Mouse (Mus musculus): ENCODE measurements around the gene Pxn.
"Not testable (repeated sequence)": the region's sequence is repeated elsewhere in the genome, so short reads cannot be mapped to it uniquely, and the experiment has no call there.

Pxn gene

GRCm38 (mm10) chr5:115553801-115554420 lies 47.4 kb downstream of the Pxn start:
- DNase-seq (ENCODE audit: low spot score): no peak

DNA sequence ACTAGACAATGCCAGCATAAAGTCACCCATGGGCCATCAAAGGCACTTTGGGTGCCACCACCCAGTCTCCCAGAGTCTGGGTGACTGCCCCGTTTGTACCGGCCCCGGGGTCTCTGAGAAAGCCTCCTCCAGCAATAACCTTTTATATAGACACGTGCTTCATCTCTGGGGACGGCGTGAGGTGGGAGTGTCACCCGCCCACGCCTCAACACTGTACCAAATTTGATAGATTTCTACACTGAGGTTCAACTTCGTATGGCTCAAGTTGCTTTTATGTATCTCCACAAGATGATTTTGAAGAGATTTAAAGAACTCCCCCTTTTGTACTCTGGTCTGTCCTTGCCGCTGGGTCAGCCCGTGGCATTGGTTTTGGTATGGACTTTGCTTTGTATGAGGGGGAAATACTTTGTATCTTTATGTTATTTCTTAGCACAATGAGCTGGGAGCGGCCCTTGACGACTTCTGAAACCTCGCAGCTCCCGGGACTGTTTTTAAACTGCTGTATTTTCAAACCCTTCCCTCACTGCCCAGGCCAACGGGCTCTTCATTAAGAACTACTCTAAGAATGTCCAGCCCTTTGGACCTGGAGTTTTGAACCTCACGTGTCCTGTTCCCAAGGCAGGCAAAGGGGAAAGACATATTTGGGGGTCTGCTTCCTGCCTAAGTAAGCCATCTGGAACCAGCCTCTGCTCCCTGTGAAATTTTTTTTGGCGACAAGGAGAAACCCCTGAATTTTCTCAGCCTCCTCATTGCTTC lies 48.2 kb downstream of the Pxn start:
- no peak for DNase-seq (ENCODE audit: low spot score)

- peak; percentile 79 for DNase-seq (ENCODE audit: low spot score)
These were observed 49.7 kb downstream of the Pxn start for GRCm38 (mm10) chr5:115556217-115556616.

- no peak for DNase-seq (ENCODE audit: low spot score)
These were observed 51.8 kb downstream of the Pxn start for GRCm38 (mm10) chr5:115558182-115558794.

DNA sequence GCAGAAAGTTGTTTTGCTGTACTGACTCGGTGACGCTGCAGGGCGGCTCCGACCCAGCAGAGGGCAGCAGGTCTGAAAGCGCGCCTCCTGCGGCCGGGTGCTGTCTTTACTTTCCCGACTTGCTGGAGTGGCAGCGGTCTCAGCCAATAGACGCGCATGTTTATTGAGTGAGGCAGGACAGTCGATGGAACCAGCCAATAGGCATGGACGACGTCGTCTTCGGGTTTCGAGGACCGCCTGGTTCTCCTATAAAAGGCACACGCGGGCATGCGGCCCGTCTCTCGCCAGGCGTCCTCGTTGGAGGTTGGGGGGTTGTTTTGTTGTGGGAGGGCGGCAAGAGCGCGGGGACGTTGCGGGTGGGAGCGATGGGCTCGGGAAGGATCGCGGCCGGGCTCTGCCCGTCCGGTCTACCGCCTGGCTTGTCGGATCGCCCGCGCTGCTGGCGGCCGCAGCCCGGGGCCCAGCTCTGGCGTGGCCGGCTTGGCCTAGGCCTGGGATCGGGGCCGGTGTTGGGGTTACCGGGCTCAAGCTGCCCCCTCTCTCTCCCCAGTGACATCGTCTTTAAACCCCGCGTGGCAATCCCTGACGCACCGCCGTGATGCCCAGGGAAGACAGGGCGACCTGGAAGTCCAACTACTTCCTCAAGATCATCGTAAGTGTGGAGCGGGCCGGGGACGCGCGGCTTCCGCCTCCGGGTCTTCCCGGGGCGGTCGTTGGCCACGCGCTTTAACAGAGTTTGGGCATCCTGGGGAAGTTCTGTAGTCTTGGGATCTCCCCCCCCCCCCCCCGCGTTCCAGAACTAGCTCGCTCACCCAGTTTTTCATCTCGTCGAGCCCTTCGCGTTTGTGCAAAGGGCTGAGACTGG lies 53.0 kb downstream of the Pxn start, which contains the start of gene Rplp0:
Gene Rplp0 (plus strand): TSS at position 231 of the 865 bp plus-strand sequence.
- DNase-seq (ENCODE audit: low spot score): peak; percentile 100

- no peak for DNase-seq (ENCODE audit: low spot score)
These were observed 53.9 kb downstream of the Pxn start for GRCm38 (mm10) chr5:115560336-115560905.

DNA sequence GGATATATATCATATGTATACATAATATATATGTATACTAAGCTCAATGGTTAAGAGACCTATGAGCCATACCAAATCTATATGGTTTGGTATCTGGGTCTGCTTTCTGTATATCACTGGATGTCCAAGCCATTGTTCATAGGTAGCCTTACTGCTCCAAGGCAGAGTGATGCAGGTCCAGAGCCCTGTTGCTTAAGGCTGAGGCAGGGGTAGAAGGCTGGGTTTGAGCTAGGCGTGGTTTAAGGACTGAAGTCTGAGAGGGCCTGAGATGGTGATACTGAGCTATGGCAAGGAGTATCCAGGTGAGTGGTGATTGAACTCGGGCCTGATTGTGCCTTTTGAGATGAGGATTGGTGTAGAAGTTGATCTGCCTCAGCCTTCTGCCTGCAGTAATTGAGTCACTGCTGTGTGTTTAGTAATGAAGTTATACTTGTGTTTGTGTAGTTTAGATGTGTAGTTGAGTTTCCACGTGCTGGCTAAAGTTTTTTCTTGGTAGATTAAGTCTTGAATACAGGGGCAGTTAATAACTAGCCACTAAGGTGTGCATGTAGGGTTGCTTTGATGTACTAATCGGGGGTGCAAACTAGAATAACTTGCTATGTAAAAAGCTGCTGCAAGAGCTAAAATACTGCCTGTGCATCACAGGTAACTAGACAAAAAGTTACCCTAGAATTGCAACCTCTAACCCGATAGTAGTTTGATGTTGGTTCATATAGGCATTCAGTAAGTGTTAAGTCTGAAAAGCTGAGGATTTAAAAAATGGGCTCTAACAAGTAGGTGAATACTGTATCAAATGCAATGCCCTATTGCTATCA lies 57.5 kb downstream of the Pxn start:
- DNase-seq (ENCODE audit: low spot score): no peak

DNA sequence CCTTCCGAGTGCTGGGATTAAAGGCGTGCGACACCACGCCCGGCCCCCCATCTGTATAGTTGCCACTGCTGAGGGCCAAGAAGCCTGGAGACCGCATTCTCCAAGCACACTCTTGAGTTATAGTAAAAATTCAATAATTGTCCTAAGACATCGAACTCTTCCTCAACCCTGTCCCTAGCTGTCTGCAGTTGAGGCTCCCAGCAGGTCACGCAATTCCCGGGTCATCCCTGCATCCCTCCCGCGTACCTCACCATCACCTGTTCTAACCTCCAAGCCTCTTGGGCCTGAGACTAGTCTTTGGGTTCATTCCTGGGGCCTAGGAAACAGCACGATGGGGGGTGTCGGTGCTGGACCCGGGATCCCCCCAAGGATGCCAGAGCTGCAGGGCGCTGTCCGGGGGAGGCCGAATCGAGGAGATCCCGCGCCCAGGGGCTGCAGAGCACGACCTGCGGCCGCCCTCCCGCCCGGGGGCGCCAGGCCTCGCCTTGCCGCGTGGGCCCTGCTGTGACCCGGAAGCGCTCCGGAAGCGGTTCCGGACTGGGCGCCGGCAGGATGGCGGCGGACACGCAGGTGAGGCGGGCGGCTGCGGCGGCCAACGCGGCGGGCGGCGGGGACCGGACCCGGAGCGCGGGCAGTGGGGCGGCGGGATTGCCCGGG lies 58.4 kb downstream of the Pxn start, which contains the start of gene Gcn1l1:
Gene Gcn1l1 (plus strand): TSS at position 518 of the 657 bp plus-strand sequence.
- peak; percentile 84 for DNase-seq (ENCODE audit: low spot score)

- DNase-seq (ENCODE audit: low spot score): no peak
These were observed 58.9 kb downstream of the Pxn start for GRCm38 (mm10) chr5:115565403-115565802.

- peak; percentile 72 for DNase-seq (ENCODE audit: low spot score)
These were observed 62.2 kb downstream of the Pxn start for GRCm38 (mm10) chr5:115568681-115569080.

- no peak for DNase-seq (ENCODE audit: low spot score)
These were observed 62.8 kb downstream of the Pxn start for GRCm38 (mm10) chr5:115569308-115569707.

GRCm38 (mm10) chr5:115569721-115570120 lies 63.2 kb downstream of the Pxn start:
- no peak for DNase-seq (ENCODE audit: low spot score)

DNA sequence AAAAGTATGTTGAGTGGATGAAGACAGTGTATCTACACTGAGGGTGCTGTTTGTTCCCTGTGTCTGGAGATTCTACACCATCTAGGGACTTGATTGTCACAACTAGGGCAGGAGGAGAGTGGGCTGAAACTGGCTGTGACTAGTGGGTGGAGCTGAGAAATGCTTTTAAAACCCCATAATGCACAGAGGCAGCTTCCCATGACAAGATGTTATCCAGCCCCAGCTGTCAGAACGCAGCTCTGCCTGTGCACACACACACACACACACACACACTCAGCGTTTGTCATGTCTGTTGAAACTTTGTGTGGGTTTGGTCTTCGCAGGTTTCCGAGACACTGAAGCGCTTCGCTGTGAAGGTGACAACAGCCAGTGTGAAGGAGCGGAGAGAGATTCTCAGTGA lies 64.6 kb downstream of the Pxn start:
- no peak for DNase-seq (ENCODE audit: low spot score)

DNA sequence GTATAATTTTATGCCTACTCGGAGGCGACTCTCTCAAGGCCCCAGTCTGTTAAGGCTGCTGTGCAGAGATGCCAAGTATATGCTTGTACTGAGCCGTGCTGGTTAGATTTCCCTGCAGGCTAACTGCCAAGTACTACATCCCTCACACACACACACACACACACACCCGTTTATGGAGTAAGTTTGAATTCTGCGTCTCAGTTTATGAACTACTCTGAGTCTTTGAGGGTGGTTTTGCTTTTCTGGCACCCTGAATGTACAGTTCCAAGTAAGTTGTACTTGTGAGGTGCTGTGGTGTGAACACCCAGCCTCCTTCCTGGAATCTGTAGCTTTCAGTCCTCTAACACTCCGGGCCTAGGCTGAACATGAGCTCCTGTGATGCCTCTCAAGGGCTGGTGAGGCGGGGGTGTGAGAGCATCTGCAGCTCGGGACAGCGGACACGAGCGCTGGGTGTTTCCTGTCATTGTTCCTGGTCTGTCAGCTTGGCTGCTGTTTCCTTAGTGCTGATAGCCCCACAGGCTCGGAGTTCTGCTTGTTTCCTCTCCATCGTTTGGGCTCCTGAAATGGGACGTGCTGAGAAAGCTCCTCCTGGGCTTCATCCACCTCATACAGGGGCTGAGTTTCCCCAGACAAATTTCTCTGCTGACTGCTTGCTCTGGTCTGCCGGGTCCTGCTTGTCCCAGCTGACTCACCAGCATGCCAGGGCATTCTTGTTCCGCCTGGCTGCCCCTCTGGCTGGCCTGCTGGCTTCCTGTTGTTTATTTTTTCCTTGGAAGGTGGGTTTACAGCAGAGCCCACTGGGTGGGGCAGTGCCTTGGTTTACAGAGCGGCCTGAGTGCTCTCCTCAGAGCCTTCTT lies 66.4 kb downstream of the Pxn start:
- DNase-seq (ENCODE audit: low spot score): peak; percentile 48

- no peak for DNase-seq (ENCODE audit: low spot score)
These were observed 68.5 kb downstream of the Pxn start for GRCm38 (mm10) chr5:115574992-115575391.

DNA sequence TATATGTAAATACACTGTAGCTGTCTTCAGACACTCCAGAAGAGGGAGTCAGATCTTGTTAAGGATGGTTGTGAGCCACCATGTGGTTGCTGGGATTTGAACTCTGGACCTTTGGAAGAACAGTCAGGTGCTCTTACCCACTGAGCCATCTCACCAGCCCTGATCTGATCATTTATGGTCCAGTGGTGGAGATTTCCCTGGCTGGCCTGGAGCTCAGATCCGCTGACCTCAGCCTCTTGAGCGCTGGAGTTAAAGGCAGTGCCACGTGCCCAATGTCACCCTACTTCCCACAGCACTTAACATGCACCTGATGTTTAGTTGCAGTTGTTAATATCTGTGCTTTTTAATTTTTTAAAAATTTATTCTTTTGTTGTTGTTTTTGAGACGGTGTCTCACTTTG lies 71.2 kb downstream of the Pxn start:
- DNase-seq (ENCODE audit: low spot score): not testable (repeated sequence)

DNA sequence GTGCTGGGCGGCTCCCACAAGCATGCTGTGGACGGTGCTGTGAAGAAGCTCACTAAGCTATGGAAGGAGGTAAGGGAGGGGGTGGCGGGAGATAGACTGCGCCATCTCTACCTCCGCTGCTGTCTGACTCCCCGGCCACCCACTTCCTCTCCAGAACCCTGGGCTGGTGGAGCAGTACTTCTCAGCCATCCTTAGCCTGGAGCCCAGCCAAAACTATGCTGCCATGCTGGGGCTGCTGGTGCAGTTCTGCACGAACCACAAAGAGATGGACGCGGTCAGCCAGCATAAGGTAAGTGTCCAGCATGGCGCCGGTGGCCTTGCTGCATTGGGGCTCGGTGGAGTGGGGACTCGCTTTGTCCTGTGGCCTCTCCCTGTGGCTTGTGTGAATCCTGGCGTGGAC lies 72.4 kb downstream of the Pxn start:
- no peak for DNase-seq (ENCODE audit: low spot score)

DNA sequence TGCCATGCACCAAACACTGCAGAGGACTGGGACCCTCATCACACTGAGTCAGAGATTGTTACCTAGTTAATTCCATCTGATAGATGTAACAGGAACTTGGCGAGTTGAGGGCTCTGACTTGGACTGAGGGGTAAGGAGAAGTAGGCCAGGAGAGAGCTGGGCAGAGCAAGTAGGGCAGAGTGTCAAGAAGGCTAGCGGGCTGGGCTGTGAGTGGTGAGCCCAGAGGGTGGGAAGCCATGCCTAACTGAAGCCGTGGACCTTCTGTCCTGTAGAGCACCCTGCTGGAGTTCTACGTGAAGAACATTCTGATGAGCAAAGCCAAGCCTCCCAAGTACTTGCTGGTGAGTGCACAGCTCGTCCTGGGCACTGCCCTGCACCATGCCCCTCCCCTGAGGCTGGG lies 72.9 kb downstream of the Pxn start:
- no peak for DNase-seq (ENCODE audit: low spot score)

DNA sequence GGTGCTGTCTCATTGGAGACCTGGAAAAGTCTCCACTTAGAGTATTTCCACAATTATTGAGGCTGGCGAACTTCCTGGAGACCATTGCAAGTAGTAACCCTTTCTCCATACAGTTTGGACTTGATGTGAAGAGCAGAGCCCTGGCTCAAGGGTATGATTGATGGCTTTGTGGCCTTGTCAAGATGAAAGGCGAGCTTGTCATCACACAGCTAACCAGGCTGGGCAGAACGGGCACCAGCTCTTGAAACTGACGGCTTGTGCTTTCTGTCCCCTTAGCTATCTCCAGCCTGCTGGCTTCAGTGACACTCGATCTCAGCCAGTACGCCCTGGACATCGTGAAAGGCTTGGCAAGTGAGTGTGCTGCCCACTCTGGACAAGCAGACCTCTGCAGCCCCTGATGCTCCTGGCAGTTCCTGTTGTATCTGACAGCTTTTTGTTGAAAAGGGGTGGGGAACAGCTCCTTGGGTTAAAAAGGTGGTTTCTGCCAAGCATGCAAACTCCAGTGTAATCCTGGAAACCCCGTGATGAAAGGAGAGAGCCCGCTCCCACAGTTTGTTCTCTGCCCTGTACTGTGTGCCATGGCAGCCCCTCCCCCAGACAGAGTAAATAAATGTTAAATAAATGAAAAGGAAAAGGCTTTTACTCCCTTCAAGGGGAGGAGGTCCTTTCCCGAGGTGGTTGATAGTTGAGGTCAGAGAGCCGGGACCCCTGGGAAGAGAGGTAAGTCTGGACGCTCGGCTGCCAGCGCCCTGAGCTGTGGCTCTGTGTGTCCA lies 73.9 kb downstream of the Pxn start:
- no peak for DNase-seq (ENCODE audit: low spot score)
